Mouse (Mus musculus) lung, postnatal 36 days (tissue): ENCODE data around the gene Aox2.

Experiments used
- DNase-seq: peaks from one replicate; pipeline ENCODE4 v3.0.0; 2022; ENCODE audit warnings: mixed read lengths

Aox2 gene

DNA sequence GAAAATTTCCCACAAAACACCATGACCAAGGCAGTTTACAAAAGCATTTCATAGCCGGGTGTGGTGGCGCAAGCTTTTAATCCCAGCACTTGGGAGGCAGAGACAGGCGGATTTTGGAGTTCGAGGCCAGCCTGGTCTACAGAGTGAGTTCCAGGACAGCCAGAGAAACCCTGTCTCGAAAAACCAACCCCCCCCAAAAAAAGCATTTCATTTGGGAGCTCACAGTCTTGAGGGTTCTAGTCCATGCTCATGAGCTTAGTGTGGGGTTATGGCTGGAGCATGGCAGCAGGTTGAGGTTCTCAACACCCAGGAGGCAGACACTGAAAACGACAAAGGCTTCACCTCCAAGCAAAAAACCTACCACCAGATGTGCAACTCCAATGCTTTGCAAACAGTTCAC lies 130.0 kb downstream of the Aox2 start:
- DNase-seq = no peak

DNA sequence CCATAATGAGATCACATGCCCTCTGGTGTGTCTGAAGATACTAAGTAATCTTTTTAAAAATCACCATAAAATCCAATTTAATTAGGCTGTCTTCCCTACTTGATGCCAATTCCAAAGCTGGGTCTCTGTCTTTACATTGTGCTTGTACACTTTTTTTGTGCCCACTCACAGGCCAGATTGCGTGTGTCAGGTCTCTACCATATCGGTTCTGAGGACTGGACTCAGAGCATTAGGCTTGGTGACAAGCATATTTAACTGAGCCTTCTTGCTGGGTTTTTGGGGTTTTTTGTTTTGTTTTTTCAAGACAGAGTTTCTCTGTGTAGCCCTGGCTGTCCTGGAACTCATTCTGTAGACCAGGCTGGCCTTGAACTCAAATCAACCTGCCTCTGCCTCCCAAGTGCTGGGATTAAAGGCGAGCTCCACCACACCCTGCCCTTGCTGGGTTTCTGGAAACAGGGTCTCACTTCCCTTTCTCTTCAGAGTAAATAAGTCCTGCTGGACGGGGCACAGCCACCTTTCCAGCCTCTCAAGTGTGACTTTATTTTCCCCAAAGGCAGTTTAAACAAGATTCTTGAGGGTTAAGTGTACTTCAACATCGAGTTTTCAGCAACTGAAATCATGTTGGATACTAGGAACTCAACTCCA lies 131.5 kb downstream of the Aox2 start:
- DNase-seq = no peak

- no peak for DNase-seq
These were observed 132.1 kb downstream of the Aox2 start for GRCm38 (mm10) chr1:58410198-58410588.

GRCm38 (mm10) chr1:58410776-58411175 lies 132.7 kb downstream of the Aox2 start:
- no peak for DNase-seq

DNA sequence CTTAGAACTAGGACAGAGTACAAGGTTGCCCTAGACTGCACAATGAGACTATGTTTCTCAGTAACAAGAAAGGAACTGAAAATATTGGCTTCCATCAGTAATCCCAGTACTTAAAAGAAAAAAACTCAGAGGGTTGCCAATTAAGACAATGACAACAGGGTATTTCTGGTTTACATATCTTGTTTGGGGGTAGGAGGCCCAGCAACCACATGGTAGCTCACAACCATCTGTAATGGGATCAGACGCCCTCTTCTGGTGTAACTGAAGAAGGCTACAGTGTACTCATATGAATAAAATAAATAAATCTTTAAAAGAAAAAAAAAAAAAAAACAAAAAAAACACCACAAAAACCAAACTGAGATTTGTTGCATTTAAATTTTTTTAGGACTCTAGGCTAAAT lies 137.3 kb downstream of the Aox2 start:
- no peak for DNase-seq

DNA sequence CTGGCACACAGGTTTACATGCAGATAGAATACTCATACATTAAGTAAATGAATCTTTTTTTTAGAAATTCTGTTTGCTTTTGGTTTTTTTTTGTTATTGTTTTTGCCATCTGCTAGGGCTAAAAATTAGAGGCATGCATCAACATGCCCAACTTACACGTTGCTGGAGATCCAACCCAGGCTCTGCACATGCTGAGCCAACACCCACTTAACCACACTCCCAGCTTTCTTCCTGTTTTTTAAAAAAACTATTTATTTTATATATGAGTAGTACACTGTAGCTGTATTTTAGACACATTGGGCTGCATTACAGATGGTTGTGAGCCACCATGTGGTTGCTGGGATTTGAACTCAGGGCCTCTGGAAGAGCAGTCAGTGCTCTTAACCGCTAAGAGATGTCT lies 137.9 kb downstream of the Aox2 start:
- no peak for DNase-seq

DNA sequence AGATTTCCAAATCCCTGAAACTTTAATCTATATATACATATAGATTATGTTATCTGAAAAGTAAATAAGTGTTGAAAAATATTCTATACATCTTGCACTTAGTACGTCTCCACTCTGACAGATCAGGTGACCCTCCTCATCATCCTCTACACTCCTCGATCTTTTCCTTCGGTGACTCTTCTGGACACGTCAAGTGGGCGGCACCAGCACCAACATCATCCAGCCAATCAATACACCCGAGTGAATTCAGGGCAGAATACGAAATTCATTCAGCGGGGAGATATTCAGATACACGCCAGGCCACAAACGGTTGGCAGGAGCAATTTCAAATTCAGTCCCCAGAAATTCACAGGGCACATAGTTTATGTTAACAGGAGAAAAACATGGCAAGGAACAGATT lies 141.9 kb downstream of the Aox2 start:
- no peak for DNase-seq

DNA sequence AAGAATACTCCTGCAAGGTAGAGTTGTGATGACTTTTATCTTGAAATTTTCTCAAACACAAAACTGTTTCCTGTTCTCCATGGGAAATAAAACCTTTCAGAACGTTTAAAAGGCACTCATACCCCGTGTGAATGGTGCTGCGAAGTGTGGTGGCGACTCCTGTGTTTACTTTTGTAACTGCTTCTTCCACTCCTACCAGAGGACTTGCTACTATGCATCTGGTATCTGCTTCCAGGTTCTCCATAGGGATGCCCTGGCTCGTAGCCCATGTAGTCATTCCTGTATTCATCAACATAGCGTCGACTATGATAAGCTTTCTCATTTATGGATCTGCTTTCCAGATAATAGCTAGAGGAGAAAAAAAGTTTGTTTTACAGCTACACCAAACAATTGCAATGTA lies 142.8 kb downstream of the Aox2 start:
- DNase-seq = no peak

GRCm38 (mm10) chr1:58422879-58423278 lies 144.8 kb downstream of the Aox2 start:
- peak; percentile 90 for DNase-seq

DNA sequence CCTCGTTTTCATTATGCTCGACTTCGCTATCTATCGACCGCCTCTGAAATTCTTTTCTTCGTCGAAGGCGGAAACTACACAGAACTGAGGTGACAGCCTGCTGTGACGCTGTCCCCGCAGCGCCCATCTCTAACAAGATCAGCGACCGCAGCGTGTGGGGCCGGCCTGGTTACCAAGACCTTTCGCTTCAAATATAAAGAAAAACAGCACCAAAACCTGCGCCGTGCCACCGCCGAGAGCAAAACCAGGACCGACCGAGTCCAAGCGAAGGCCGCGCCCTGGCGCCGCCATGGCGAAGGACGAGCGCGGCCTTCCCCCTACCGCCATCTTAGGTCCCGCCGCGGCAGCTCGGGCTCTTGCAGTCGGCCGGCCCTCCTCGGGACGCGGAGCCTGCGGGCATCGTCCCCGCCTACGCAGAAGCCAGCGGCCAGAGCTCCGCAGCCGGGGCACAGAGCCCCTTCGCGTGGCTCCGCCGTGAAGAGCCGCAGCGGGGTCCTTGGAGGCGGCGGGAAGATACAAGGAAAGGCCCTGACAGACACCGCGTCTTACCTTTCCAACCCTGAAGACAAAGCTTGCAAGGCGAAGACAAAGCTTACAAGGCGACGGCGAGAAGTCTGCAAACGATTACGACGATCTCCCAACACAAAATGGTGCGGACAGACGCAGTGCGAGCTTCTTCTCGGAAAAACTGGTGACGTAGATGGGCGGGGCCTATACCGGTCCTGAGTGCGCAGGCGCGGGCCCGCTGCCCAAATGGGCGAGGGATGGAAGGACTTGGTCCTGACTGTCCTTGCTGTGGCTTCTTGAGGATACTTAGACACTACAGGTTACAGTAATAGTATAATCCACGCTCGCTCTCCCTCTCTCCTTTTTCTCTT lies 145.5 kb downstream of the Aox2 start, which contains the start of gene Clk1:
TSS of gene Clk1 (minus strand) at position 696 of the 878 bp plus-strand sequence.
- DNase-seq = peak; percentile 98

GRCm38 (mm10) chr1:58424551-58424950 lies 146.4 kb downstream of the Aox2 start:
- DNase-seq = no peak
